Mouse (Mus musculus): ENCODE data around the gene Tagln2. TPM values are rescaled to one million over a fixed set of nuclear protein-coding genes. Genes with fewer than 3 reads are reported as not detected.

Gene Tagln2
- total RNA-seq, 1 experiment from 2014 or later, result 88.8 TPM

- DNase-seq, result no peak
Measured at GRCm38 (mm10) chr1:172526380-172527081, 26.7 kb downstream of the Tagln2 start.

GRCm38 (mm10) chr1:172527431-172527830 is 27.6 kb downstream of the Tagln2 start:
- DNase-seq, result no peak

GRCm38 (mm10) chr1:172528701-172529100 is 28.9 kb downstream of the Tagln2 start:
- peak; percentile 87 for DNase-seq

- no peak for DNase-seq
Measured at GRCm38 (mm10) chr1:172530544-172531220, 30.8 kb downstream of the Tagln2 start.

- peak; percentile 27 for DNase-seq
Measured at GRCm38 (mm10) chr1:172532551-172532950, 32.7 kb downstream of the Tagln2 start.

GRCm38 (mm10) chr1:172535116-172535515 is 35.3 kb downstream of the Tagln2 start:
- DNase-seq, result no peak

GRCm38 (mm10) chr1:172539827-172540226 is 40.0 kb downstream of the Tagln2 start:
- no peak for DNase-seq

- no peak for DNase-seq
Measured at GRCm38 (mm10) chr1:172540283-172540820, 40.5 kb downstream of the Tagln2 start.

GRCm38 (mm10) chr1:172546062-172546461 is 46.2 kb downstream of the Tagln2 start:
- no peak for DNase-seq

GRCm38 (mm10) chr1:172548501-172548900 is 48.7 kb downstream of the Tagln2 start:
- DNase-seq, result no peak

- no peak for DNase-seq
Measured at GRCm38 (mm10) chr1:172549314-172549713, 49.5 kb downstream of the Tagln2 start.

- no peak for DNase-seq
Measured at GRCm38 (mm10) chr1:172549717-172550116, 49.9 kb downstream of the Tagln2 start.

- peak; percentile 19 for DNase-seq
Measured at GRCm38 (mm10) chr1:172550551-172550951, 50.7 kb downstream of the Tagln2 start.

- no peak for DNase-seq
Measured at GRCm38 (mm10) chr1:172551009-172551408, 51.2 kb downstream of the Tagln2 start.

- DNase-seq, result no peak
Measured at GRCm38 (mm10) chr1:172552623-172553022, 52.8 kb downstream of the Tagln2 start.

- no peak for DNase-seq
Measured at GRCm38 (mm10) chr1:172555638-172556037, 55.8 kb downstream of the Tagln2 start, which contains the start of gene Vsig8. Gene Vsig8, plus strand, starts transcription at chr1:172555938.

Other genes starting within 250 kb of the Tagln2 start
- 0.88 and 2.3 TPM in 2 replicates for gene Atp1a4, start 241.6 kb upstream of the Tagln2 start, total RNA-seq (2021)
- 33.7 and 48.7 TPM in 2 replicates for gene Igsf8, start 238.4 kb upstream of the Tagln2 start, total RNA-seq (2021)
- gene Atp1a2, start 202.0 kb upstream of the Tagln2 start, total RNA-seq (2021), result 110 and 122 TPM in 2 replicates
- 0.18 TPM in 1 of 2 replicates, not detected in the other for gene Kcnj9, start 170.7 kb upstream of the Tagln2 start, total RNA-seq (2021)
- gene Kcnj10, start 158.8 kb upstream of the Tagln2 start, total RNA-seq (2021), result 0.39 and 0.48 TPM in 2 replicates
- 11.8 and 13.1 TPM in 2 replicates for gene Pigm, start 123.5 kb upstream of the Tagln2 start, total RNA-seq (2021)
- 1.9 and 3.4 TPM in 2 replicates for gene Slamf9, start 24.7 kb upstream of the Tagln2 start, total RNA-seq (2021)
- gene Igsf9, start 18.3 kb upstream of the Tagln2 start, total RNA-seq (2021), result 2.9 and 3.6 TPM in 2 replicates
- 1.3 TPM in 1 of 2 replicates, not detected in the other for gene Cfap45, start 20.8 kb downstream of the Tagln2 start, total RNA-seq (2021)
- gene Vsig8, start 55.9 kb downstream of the Tagln2 start, total RNA-seq (2021), result 0.33 TPM in 1 of 2 replicates, not detected in the other
- 0.24 TPM in 1 of 2 replicates, not detected in the other for gene Slamf8, start 90.5 kb downstream of the Tagln2 start, total RNA-seq (2021)
- gene Fcrl6, start 102.5 kb downstream of the Tagln2 start, total RNA-seq (2021), result not detected in 2 replicates
- 7.1 and 8.4 TPM in 2 replicates for gene Dusp23, start 132.9 kb downstream of the Tagln2 start, total RNA-seq (2021)
- gene Crp, start 198.0 kb downstream of the Tagln2 start, total RNA-seq (2021), result 3.1 TPM in 1 of 2 replicates, not detected in the other

Measured in adrenal gland, postnatal 25 days (tissue).